Mouse (Mus musculus) urinary bladder, postnatal 25 days (tissue): ENCODE results near the gene Fgfbp3.
A peak's percentile ranks its signal among the peaks of the same experiment; 100 is the strongest.
"Not testable (repeated sequence)": the region's sequence is repeated elsewhere in the genome, so short reads cannot be mapped to it uniquely, and the experiment has no call there.

ENCODE experiments used
- DNase-seq: peaks from one replicate; pipeline ENCODE4 v3.0.0; 2022; ENCODE audit warnings: low spot score

The Fgfbp3 gene

GRCm38 (mm10) chr19:36919466-36919865 lies at the start of gene Fgfbp3:
Gene Fgfbp3 (minus strand): TSS chr19:36919615.
- DNase-seq = no peak

GRCm38 (mm10) chr19:36962544-36963260 lies 43.3 kb upstream of the Fgfbp3 start:
- DNase-seq = not testable (repeated sequence)

- no peak for DNase-seq
Observed at GRCm38 (mm10) chr19:36961320-36961719, 41.9 kb upstream of the Fgfbp3 start.

GRCm38 (mm10) chr19:36958331-36958730 lies 38.9 kb upstream of the Fgfbp3 start:
- no peak for DNase-seq

GRCm38 (mm10) chr19:36953637-36954206 lies 34.3 kb upstream of the Fgfbp3 start:
- DNase-seq = no peak

GRCm38 (mm10) chr19:36940064-36940463 lies 20.6 kb upstream of the Fgfbp3 start:
- DNase-seq = no peak

GRCm38 (mm10) chr19:36938008-36938407 lies 18.6 kb upstream of the Fgfbp3 start:
- no peak for DNase-seq

GRCm38 (mm10) chr19:36936285-36936684 lies 16.9 kb upstream of the Fgfbp3 start:
- no peak for DNase-seq

- DNase-seq = no peak
Observed at GRCm38 (mm10) chr19:36932613-36933012, 13.2 kb upstream of the Fgfbp3 start.

GRCm38 (mm10) chr19:36932097-36932496 lies 12.7 kb upstream of the Fgfbp3 start:
- no peak for DNase-seq

GRCm38 (mm10) chr19:36929816-36930215 lies 10.4 kb upstream of the Fgfbp3 start:
- no peak for DNase-seq

GRCm38 (mm10) chr19:36927800-36928361 lies 8.5 kb upstream of the Fgfbp3 start:
- no peak for DNase-seq

- DNase-seq = no peak
Observed at GRCm38 (mm10) chr19:36926553-36927236, 7.3 kb upstream of the Fgfbp3 start.

- DNase-seq = peak; percentile 74
Observed at GRCm38 (mm10) chr19:36925671-36926552, 6.5 kb upstream of the Fgfbp3 start, which contains the start of gene Btaf1. Gene Btaf1 (plus strand): TSS chr19:36926079.

- DNase-seq = no peak
Observed at GRCm38 (mm10) chr19:36922936-36923335, 3.5 kb upstream of the Fgfbp3 start.

GRCm38 (mm10) chr19:36922015-36922414 lies 2.6 kb upstream of the Fgfbp3 start:
- DNase-seq = no peak

- peak; percentile 70 for DNase-seq
Observed at GRCm38 (mm10) chr19:36918441-36919301, 744 bp downstream of the Fgfbp3 start.

GRCm38 (mm10) chr19:36916876-36917389 lies 2.5 kb downstream of the Fgfbp3 start:
- no peak for DNase-seq

GRCm38 (mm10) chr19:36916206-36916605 lies 3.2 kb downstream of the Fgfbp3 start:
- DNase-seq = no peak

GRCm38 (mm10) chr19:36913064-36913463 lies 6.4 kb downstream of the Fgfbp3 start:
- DNase-seq = no peak
